Mouse (Mus musculus): ENCODE data around the gene Bsx. TPM values are rescaled to one million over a fixed set of nuclear protein-coding genes. Genes with fewer than 3 reads are reported as not detected.
A peak's percentile ranks its signal among the peaks of the same experiment; 100 is the strongest.

Gene Bsx
- polyA plus RNA-seq (2012; rRNA removed) = not detected in 2 replicates

DNA sequence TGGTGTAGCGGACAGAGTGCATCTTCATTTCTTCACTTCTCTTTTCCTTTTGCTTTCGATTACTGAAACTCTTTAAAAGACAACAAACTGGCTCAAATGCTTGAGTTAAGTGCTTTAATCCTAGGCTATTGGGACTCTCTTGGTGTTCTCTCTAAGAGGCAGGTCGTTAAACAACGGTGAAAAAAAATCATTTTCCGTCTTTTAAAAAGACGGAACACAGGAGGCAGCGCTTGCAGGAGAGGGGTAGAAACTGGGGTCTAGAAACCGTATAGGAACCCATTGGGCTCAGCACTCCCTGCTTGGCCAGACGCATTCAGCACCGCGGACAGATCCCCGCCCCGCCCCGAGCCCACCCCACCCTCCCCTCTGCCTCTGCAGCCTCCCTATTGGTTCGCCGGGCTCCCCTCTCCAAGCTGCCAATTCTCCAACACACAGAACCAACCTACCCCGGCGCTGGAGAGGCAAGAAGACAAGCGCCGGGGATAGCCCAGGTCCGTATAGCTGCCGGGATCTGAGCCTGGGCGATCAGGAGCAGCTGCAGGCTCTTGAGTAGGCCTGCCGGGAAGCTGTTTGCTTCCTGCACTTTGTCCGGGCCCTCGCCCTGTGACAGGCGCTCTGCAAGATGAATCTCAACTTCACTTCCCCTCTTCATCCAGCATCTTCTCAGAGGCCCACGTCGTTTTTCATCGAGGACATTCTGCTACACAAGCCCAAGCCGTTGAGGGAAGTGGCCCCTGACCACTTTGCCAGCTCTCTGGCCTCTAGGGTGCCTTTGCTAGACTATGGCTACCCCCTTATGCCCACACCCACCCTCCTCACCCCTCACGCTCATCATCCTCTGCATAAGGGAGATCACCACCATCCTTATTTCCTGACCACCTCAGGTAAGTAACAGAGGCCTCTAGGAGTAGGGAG is at the start of gene Bsx:
Gene Bsx (plus strand): TSS at position 572 of the 915 bp plus-strand sequence.
- 5% methylated on average over 32 of the region's 32 CpGs for WGBS
- TF ChIP-seq POLR2A (IDR thresholded peaks at IDR 0.05; ENCODE audit: low read depth, low read length) (no peak), CTCF (IDR thresholded peaks at IDR 0.05; ENCODE audit: extremely low read depth, insufficient read depth, insufficient read length, insufficient replicate concordance) (no peak)

DNA sequence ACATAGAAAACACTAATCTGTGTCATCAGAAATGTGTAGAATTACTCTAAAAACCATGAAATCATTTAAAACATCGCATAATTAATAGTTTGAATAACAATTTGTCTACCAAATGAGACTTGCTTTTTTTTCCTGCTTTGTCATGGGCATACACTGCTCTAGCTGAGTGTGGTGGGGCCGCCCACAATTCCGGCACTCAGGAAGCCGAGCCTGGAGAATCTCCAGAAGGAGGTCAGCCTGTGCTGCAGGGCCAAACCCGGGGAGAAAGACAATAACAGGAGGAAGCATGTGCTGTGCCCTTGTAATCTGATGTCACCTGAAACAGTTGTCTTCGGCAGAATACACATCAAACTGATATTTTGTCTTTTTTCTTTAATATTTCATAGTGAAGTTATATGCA is 48.3 kb upstream of the Bsx start:
- WGBS = 58% methylated on average over 6 of the region's 6 CpGs
- TF ChIP-seq POLR2A (IDR thresholded peaks at IDR 0.05; ENCODE audit: low read depth, low read length) (no peak), CTCF (IDR thresholded peaks at IDR 0.05; ENCODE audit: extremely low read depth, insufficient read depth, insufficient read length, insufficient replicate concordance) (no peak)

More for the DNA sequence above, at the start of gene Bsx:
- no peak for DNase-seq (ENCODE audit: low read depth in 1 of 2, low spot score in 2 of 2)
- no peak within 1 kb of the TSS for H3K27ac ChIP-seq (ENCODE audit: insufficient read depth, low read length)
- peaks cover 3% of the 10 kb centered on the region; the same call in 1 of the 2 replicates for H3K4me1 ChIP-seq (ENCODE audit: control insufficient read depth, insufficient read depth, insufficient read length)
- no peak within 1 kb of the TSS for H3K4me3 ChIP-seq (ENCODE audit: extremely low read depth, insufficient read depth, insufficient read length)
- peaks cover 27% of the 10 kb centered on the region for H3K27me3 ChIP-seq (ENCODE audit: control insufficient read depth, insufficient read depth, low read length)
- H3K36me3 ChIP-seq (ENCODE audit: control insufficient read depth, insufficient read depth, low read length) = no peaks in the 10 kb centered on the region

GRCm38 (mm10) chr9:40827366-40827765 is 46.6 kb upstream of the Bsx start:
- 92% methylated on average over 4 of the region's 4 CpGs for WGBS
- H3K36me3 ChIP-seq (ENCODE audit: control insufficient read depth, insufficient read depth, low read length) = no peaks in the 10 kb centered on the region
- no peaks in the 10 kb centered on the region for H3K27me3 ChIP-seq (ENCODE audit: control insufficient read depth, insufficient read depth, low read length)
- no peak overlapping the region for H3K27ac ChIP-seq (ENCODE audit: insufficient read depth, low read length)
- no peak overlapping the region for H3K4me3 ChIP-seq (ENCODE audit: extremely low read depth, insufficient read depth, insufficient read length)
- TF ChIP-seq POLR2A (IDR thresholded peaks at IDR 0.05; ENCODE audit: low read depth, low read length) = no peak
- no peak for TF ChIP-seq CTCF (IDR thresholded peaks at IDR 0.05; ENCODE audit: extremely low read depth, insufficient read depth, insufficient read length, insufficient replicate concordance)
- no peaks in the 10 kb centered on the region for H3K4me1 ChIP-seq (ENCODE audit: control insufficient read depth, insufficient read depth, insufficient read length)
- DNase-seq (ENCODE audit: low read depth in 1 of 2, low spot score in 2 of 2) = no peak

More for the DNA sequence above, 48.3 kb upstream of the Bsx start:
- no peak for DNase-seq (ENCODE audit: low read depth in 1 of 2, low spot score in 2 of 2)
- no peaks in the 10 kb centered on the region for H3K36me3 ChIP-seq (ENCODE audit: control insufficient read depth, insufficient read depth, low read length)
- no peaks in the 10 kb centered on the region for H3K4me1 ChIP-seq (ENCODE audit: control insufficient read depth, insufficient read depth, insufficient read length)
- H3K27me3 ChIP-seq (ENCODE audit: control insufficient read depth, insufficient read depth, low read length) = no peaks in the 10 kb centered on the region
- no peak overlapping the region for H3K27ac ChIP-seq (ENCODE audit: insufficient read depth, low read length)
- no peak overlapping the region for H3K4me3 ChIP-seq (ENCODE audit: extremely low read depth, insufficient read depth, insufficient read length)

DNA sequence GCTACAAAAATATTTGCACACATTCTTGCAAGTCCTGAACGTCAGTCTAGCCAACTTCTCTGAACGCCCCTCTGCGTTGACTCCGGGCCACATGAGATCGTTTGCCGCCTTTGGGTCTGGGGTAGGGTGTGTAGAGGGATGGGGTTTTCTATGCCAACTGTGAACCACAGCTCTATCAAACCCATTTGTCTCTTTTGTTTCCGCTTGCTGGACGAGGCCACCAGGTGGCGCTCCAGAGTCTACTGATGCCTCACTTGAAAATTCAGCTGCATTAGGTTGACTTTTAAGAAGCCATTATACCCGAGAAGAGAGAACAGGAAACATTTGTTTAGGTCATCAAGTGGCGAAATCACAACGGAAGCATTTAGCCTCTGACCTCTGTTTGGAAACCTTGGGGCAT is 39.4 kb upstream of the Bsx start:
- TF ChIP-seq POLR2A (IDR thresholded peaks at IDR 0.05; ENCODE audit: low read depth, low read length) = no peak
- peak; percentile 60; the same call in 1 of the 2 replicates for TF ChIP-seq CTCF (IDR thresholded peaks at IDR 0.05; ENCODE audit: extremely low read depth, insufficient read depth, insufficient read length, insufficient replicate concordance)
- 5% methylated on average over 12 of the region's 12 CpGs for WGBS
- Histone ChIP-seq H3K27ac (ENCODE audit: insufficient read depth, low read length) (no peak overlapping the region), H3K4me3 (ENCODE audit: extremely low read depth, insufficient read depth, insufficient read length) (no peak overlapping the region), H3K4me1 (ENCODE audit: control insufficient read depth, insufficient read depth, insufficient read length) (no peaks in the 10 kb centered on the region), H3K27me3 (ENCODE audit: control insufficient read depth, insufficient read depth, low read length) (no peaks in the 10 kb centered on the region), H3K36me3 (ENCODE audit: control insufficient read depth, insufficient read depth, low read length) (no peaks in the 10 kb centered on the region)
- DNase-seq (ENCODE audit: low read depth in 1 of 2, low spot score in 2 of 2) = peak in 1 of 2 experiments; percentile 59

DNA sequence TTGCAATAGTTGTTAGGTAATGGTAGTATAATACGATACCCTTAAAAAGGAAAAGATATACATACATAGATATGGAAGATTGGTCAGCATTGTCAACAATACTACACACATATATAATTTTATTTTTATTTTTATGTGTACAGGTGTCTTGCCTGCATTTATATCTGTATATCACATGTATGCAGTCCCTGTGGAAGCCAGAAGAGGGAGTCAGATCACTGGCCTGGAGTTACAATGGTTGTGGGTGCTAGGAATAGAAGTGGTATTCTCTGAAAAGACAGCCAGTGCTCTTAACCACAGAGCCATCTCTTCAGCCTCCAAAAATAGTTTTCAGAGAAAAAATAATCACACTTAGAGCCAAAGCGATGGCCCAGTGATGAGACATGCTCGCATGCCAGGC is 37.2 kb upstream of the Bsx start:
- WGBS = 90% methylated on average over 3 of the region's 3 CpGs
- no peak overlapping the region for H3K4me3 ChIP-seq (ENCODE audit: extremely low read depth, insufficient read depth, insufficient read length)
- H3K27ac ChIP-seq (ENCODE audit: insufficient read depth, low read length) = no peak overlapping the region
- no peaks in the 10 kb centered on the region for H3K4me1 ChIP-seq (ENCODE audit: control insufficient read depth, insufficient read depth, insufficient read length)
- H3K27me3 ChIP-seq (ENCODE audit: control insufficient read depth, insufficient read depth, low read length) = no peaks in the 10 kb centered on the region
- TF ChIP-seq POLR2A (IDR thresholded peaks at IDR 0.05; ENCODE audit: low read depth, low read length) (no peak), CTCF (IDR thresholded peaks at IDR 0.05; ENCODE audit: extremely low read depth, insufficient read depth, insufficient read length, insufficient replicate concordance) (no peak)
- no peaks in the 10 kb centered on the region for H3K36me3 ChIP-seq (ENCODE audit: control insufficient read depth, insufficient read depth, low read length)
- DNase-seq (ENCODE audit: low read depth in 1 of 2, low spot score in 2 of 2) = no peak

DNA sequence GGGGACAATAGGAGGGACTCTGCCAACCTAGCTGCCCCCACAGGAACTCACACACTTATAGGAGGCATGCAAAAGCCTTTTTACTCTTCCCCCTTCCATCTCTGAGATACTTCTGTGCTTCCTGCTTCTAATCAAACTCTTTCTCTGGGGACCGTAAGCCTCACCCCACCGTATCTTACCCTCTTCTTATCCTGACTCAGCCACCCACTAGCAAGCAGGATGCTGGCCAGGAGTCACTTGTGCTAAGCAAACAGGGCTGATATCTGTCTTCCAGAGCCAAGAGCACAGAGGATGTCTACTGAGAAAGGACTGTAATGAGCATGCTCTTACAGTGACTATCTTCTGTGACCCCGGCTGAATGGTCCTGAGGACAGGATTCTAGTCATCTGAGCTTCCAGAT is 34.3 kb upstream of the Bsx start:
- WGBS = 81% methylated on average over 3 of the region's 3 CpGs
- no peak for TF ChIP-seq CTCF (IDR thresholded peaks at IDR 0.05; ENCODE audit: extremely low read depth, insufficient read depth, insufficient read length, insufficient replicate concordance)
- TF ChIP-seq POLR2A (IDR thresholded peaks at IDR 0.05; ENCODE audit: low read depth, low read length) = no peak
- no peak overlapping the region for H3K27ac ChIP-seq (ENCODE audit: insufficient read depth, low read length)

DNA sequence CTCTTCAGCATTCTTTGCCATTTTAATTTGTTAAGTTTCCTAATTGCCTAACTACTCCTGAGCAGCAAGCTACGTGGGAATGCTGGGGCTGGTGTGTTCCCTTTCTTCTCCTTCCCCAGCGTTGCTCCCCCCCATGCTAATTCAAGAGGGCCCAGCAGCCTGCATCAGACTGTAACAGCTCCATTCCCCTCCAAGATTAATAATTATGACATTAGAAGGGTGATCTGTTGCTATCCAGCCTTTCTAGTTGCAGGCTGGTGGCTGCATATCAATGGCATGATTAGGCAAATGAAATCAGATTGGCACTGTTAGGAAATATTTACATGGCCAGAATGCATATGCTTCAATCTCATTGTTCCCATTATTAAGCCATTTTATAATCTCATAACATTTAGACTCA is 22.4 kb upstream of the Bsx start:
- Histone ChIP-seq H3K4me3 (ENCODE audit: extremely low read depth, insufficient read depth, insufficient read length) (no peak overlapping the region), H3K27ac (ENCODE audit: insufficient read depth, low read length) (no peak overlapping the region), H3K36me3 (ENCODE audit: control insufficient read depth, insufficient read depth, low read length) (no peaks in the 10 kb centered on the region), H3K4me1 (ENCODE audit: control insufficient read depth, insufficient read depth, insufficient read length) (no peaks in the 10 kb centered on the region), H3K27me3 (ENCODE audit: control insufficient read depth, insufficient read depth, low read length) (no peaks in the 10 kb centered on the region)
- WGBS = 62% methylated on average over 2 of the region's 2 CpGs
- DNase-seq (ENCODE audit: low read depth in 1 of 2, low spot score in 2 of 2) = no peak
- TF ChIP-seq POLR2A (IDR thresholded peaks at IDR 0.05; ENCODE audit: low read depth, low read length) (no peak), CTCF (IDR thresholded peaks at IDR 0.05; ENCODE audit: extremely low read depth, insufficient read depth, insufficient read length, insufficient replicate concordance) (no peak)

More for the DNA sequence above, 34.3 kb upstream of the Bsx start:
- no peaks in the 10 kb centered on the region for H3K36me3 ChIP-seq (ENCODE audit: control insufficient read depth, insufficient read depth, low read length)
- DNase-seq (ENCODE audit: low read depth in 1 of 2, low spot score in 2 of 2) = no peak
- H3K4me3 ChIP-seq (ENCODE audit: extremely low read depth, insufficient read depth, insufficient read length) = no peak overlapping the region
- no peaks in the 10 kb centered on the region for H3K27me3 ChIP-seq (ENCODE audit: control insufficient read depth, insufficient read depth, low read length)
- H3K4me1 ChIP-seq (ENCODE audit: control insufficient read depth, insufficient read depth, insufficient read length) = no peaks in the 10 kb centered on the region

Data from spleen, adult 2 months (tissue).